Mouse (Mus musculus) megakaryocyte-erythroid progenitor cell, adult 5-6 weeks (primary cell): Measurements from ENCODE around the gene Prkch. TPM values are rescaled to one million over a fixed set of nuclear protein-coding genes. Genes with fewer than 3 reads are reported as not detected.
A peak's percentile ranks its signal among the peaks of the same experiment; 100 is the strongest.

Source experiments
- ATAC-seq: replicated peaks from 2 replicates; pipeline ENCODE4 v1.8.0; 2016; ENCODE audit warnings: mild to moderate bottlenecking, inconsistent platforms; ENCODE audit not compliant: severe bottlenecking, poor library complexity, low FRiP score, low TSS enrichment
- total RNA-seq, 2 experiments: library from RNA; stranded (forward) in 1 of 2; stranded (reverse) in 1 of 2; fragments of 200-1000, 215-1000 nt in 1 of 2; fragments of >200 nt in 1 of 2; fragmentation: Nextera tagmentation in 1 of 2; gene quantifications; 2 replicates each; pipeline ENCODE4 v1.2.3; 2014 to 2017

The Prkch gene
- total RNA-seq, 2 experiments from 2014 or later = 21.7 to 22.9 TPM

GRCm38 (mm10) chr12:73730603-73731002, 146.0 kb downstream of the Prkch start:
- no peak for ATAC-seq

- ATAC-seq = no peak
These were observed 146.5 kb downstream of the Prkch start for GRCm38 (mm10) chr12:73731093-73731492.

DNA sequence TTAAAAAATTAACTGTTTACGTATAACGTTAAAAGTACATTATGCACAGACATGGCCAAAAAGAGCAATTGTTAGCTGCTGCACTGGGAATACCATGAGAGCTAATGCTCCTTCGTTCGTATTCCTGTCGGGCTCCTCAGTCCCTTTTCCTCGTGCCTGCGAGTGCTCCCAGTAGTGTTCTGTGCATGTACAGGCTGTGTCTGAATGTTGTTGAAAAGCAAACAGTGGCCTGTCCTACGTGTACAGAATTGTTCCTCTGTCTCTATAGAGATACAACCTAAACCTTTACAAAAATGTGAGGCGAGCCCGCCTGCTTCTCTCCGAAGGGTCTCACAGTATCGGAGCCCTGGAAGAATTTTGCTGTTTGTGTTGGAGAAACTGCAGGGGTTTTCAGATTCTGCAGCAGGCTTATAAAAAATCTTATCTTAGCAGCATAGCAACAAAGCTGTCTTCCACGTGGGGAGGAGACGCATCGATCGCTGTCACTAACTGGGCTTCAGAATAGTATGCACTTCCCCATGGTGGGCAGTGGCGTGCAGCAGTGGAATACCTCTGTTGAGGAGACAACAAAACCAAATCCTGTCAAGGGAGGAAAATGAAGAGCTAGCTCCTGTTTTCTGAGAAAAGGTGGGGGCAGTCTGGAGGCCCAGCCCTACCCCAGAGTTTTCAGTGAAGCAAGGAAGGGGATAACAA, 147.4 kb downstream of the Prkch start:
- ATAC-seq = no peak

- ATAC-seq = no peak
These were observed 148.3 kb downstream of the Prkch start for GRCm38 (mm10) chr12:73732862-73733261.

- ATAC-seq = no peak
These were observed 152.3 kb downstream of the Prkch start for GRCm38 (mm10) chr12:73736931-73737330.

GRCm38 (mm10) chr12:73739611-73740219, 155.1 kb downstream of the Prkch start:
- ATAC-seq = no peak

DNA sequence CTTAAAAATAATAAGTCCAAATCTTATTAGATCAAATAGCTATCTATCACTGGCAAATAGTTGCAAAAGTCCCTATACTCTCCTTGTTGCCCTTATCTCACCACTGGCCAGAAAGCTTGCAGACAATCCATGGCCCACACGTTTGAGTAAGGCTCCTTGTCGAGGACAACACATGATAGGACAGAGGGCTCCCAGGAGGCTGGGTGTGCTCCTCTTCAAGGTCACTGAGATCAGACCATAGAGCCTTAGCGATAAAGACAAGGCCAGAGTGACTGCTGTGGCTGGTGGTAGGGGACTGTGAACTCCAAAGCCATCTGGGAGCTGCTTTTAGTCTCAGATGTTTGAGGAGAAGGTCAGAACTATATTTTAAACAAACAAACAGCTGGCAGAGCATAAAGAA, 158.0 kb downstream of the Prkch start:
- ATAC-seq = peak; percentile 93

- no peak for ATAC-seq
These were observed 158.5 kb downstream of the Prkch start for GRCm38 (mm10) chr12:73743087-73743486.

GRCm38 (mm10) chr12:73746072-73746471, 161.5 kb downstream of the Prkch start:
- ATAC-seq = no peak

DNA sequence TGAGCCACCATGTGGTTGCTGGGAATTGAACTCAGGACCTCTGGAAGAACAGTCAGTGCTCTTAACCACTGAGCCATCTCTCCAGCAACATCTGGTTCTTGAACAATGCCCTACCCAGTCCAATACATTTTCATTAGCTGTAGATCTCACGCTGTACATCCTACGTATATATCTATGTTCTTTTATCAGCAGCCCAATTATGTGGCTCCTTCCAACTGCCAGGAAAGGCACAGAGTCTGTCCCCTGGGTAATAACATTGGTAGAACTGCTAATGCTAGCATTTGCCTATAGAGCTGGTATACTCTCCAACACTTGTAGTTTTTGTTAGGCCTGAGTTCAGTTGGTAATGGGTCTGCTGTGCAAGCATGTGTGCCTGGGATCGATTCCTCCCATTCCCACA, 163.8 kb downstream of the Prkch start:
- ATAC-seq = peak; percentile 61; the same call in 1 of the 2 replicates

- ATAC-seq = no peak
These were observed 170.0 kb downstream of the Prkch start for GRCm38 (mm10) chr12:73754476-73755150.

- ATAC-seq = 0 out of 2 replicates have a peak, but pooled peaks have one; percentile 20
These were observed 171.1 kb downstream of the Prkch start for GRCm38 (mm10) chr12:73755646-73756045.

DNA sequence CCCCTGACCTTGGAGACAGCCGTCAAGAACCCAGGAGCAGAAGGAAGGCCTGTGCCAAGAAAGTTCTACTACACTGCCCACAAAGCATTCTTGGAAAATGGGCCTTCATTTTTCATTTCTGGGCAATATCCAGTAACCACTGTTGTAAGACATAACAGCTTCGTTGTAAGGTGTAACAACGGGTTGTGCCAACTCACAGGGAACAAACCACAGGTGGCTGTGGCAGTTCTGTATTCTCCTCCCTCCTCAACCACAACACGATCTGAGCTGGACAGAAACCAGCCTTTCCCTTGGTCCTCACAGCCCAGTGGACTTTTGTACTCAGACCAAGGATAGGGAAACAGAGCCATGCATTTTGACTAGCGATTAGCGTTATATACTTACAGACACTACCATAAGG, 171.9 kb downstream of the Prkch start:
- ATAC-seq = no peak

GRCm38 (mm10) chr12:73762001-73762400, 177.4 kb downstream of the Prkch start:
- no peak for ATAC-seq

GRCm38 (mm10) chr12:73762762-73763161, 178.2 kb downstream of the Prkch start:
- no peak for ATAC-seq

DNA sequence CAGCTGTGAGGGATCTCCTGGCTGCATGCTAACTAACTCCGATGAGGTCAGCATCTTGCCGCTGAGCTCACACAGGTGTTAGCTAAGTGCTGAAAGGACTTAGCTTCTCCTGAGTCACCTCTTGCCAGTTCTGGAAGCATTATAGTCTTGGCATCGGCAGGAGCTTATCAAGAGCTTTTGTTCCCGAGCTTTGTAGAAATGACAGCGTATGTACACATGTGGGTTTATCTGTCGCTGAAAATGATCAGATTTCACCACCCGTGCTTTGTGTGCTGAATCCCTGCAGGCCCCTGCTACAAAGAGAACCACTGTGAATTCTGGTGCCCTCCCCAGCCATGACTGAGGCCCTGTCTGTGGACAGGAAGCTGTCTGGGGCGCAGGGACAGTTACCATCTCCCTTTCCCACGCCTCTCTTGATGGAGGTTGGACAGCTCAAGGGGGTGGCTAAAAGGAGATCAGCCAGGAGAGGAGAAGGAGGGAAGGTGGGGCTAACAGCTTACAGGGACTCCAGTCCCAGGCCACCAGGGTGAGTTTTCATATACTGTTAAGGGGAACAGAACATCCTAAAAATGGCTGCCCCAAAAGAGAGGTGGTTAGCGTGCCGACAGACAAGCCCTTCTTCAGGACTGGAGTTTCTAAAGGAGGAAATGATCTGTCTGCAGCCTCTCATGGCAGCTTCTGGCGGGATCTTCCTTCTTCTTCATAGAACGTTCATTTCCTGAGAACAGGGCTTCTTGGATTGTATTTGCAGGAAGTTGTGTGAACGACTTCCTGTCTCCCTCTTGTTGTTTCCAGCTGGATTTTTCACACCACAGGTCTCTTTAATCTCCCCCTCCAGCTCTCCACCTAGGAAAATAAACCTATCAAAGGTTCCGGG, 180.3 kb downstream of the Prkch start:
- ATAC-seq = no peak

- ATAC-seq = 0 out of 2 replicates have a peak, but pooled peaks have one; percentile 26
These were observed 181.6 kb downstream of the Prkch start for GRCm38 (mm10) chr12:73766152-73766551.

- ATAC-seq = no peak
These were observed 184.2 kb downstream of the Prkch start for GRCm38 (mm10) chr12:73768788-73769187.

- ATAC-seq = no peak
These were observed 184.9 kb downstream of the Prkch start for GRCm38 (mm10) chr12:73769536-73769935.

GRCm38 (mm10) chr12:73770771-73771170, 186.2 kb downstream of the Prkch start:
- no peak for ATAC-seq
